Mouse (Mus musculus): ENCODE results near the gene Zfp661.

GRCm38 (mm10) chr2:127548342-127549074 is 38.4 kb downstream of the Zfp661 start:
- no peak for TF ChIP-seq POLR2A (IDR thresholded peaks at IDR 0.05; ENCODE audit: extremely low read depth, insufficient read depth, low read length)
- TF ChIP-seq CTCF (IDR thresholded peaks at IDR 0.05; ENCODE audit: extremely low read depth, insufficient read depth, low read length), result no peak
